Mouse (Mus musculus) left cerebral cortex, postnatal 25 days (tissue): ENCODE measurements around the gene Ass1. TPM values are rescaled to one million over a fixed set of nuclear protein-coding genes. Genes with fewer than 3 reads are reported as not detected.

Experiments
- DNase-seq, 2 experiments: peaks; one replicate each; pipeline ENCODE4 v3.0.0; 2022; ENCODE audit warnings: low spot score in 2 of 2, mixed read lengths in 1 of 2
- intact Hi-C: fragments of 180-260 bp; cut with DNase I; formaldehyde crosslinking; loops from one replicate; pipeline ENCODE4 v1.15.1; 2025
- total RNA-seq, 2 experiments: library from RNA; stranded (reverse); gene quantifications; 2 replicates each; pipeline ENCODE4 v1.2.3; 2021

Ass1 gene
- 10 to 100 TPM; 16.1 to 16.8 TPM for total RNA-seq

GRCm38 (mm10) chr2:31469931-31470682 lies at the start of gene Ass1:
Gene Ass1, plus strand, starts transcription at chr2:31470207.
- peak; percentile 39 to 50 for DNase-seq
- intact Hi-C loops, result no loop called here

GRCm38 (mm10) chr2:31420914-31421313 lies 49.1 kb upstream of the Ass1 start:
- intact Hi-C loops, result no loop called here
- DNase-seq, result peak in 1 of 2 experiments; percentile 38

GRCm38 (mm10) chr2:31422576-31422975 lies 47.4 kb upstream of the Ass1 start:
- no peak for DNase-seq
- intact Hi-C loops, result no loop called here

DNA sequence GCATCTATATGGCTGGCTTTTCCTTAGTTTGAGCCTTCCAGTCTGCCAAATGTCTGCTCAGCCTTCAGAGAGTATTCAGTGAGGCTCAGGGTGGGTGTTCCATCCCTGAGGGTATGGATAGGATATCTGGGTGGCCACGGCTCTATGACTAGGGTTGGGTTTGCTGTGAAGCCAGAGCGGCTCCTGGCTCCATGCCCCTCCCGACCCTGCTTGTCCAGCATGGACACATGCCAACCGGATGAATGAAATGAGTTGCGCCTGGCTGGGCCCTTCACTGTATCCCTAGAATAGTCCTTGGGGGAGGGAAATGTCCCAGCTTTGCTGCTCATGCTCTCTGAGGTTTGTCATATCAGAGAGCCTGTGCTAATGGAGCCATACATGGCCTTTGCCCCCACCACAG lies 38.5 kb upstream of the Ass1 start:
- no peak for DNase-seq
- intact Hi-C loops, result no loop called here

DNA sequence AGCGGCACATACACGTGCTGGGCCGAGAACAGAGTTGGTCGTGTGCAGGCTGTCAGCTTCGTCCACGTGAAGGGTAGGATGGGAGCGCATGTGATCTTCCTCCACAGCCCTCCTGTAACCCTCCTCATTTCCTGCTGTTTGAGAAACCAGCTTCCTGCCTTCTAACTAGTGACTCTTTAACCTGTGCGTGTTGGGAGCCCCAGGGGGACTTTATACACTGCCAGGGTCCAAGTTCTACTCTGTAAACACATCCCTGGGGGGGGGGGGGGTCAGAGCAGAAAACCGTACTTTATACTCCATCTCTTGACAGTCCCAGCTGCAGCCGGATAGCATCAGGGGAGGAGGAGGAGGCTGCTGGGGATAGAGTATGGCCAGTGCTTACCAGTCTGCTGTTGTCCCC lies 35.3 kb upstream of the Ass1 start:
- no peak for DNase-seq
- intact Hi-C loops, result loop anchor here (1.0 kb wide), 1 partner anchor 38 kb away; no protein-coding TSS in a partner anchor

GRCm38 (mm10) chr2:31435567-31435966 lies 34.4 kb upstream of the Ass1 start:
- intact Hi-C loops, result loop anchor here (1.0 kb wide), 1 partner anchor 37 kb away; no protein-coding TSS in a partner anchor
- peak in 1 of 2 experiments; percentile 28 for DNase-seq

DNA sequence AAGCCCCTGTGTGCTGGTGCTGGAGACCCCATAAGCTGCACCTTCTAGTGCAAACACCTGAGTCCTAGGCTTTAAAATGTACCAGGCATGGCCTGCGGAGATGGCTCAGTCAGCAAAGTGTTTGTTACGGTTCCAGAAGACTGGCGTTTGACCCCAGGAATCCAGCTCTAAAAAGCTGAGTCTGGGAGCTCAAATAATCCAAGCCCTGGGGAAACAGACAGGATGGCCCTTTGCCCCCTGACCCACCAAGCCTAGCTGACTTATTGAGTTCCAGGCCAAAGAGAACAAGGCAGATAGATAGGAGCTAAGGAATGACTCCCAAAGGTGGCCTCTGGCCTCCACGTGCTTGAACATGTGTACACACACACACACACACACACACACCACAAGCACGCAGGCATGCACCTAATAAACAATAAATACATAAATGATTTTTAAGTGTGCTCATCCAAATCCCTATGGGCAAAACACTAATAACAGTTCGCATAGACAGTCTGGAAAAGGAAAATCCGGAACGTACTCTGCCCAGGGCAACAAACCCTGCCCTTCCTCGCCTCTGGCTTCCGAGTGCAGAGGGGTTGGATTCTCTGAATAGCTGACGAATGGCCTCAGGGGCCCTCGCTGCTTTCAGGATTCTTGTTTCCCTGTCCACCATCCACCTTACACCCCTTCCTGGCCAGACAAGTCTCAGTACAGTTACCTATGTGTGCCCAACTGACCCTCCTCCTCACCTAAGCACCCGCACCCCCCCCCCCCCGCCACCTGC lies 32.3 kb upstream of the Ass1 start:
- intact Hi-C loops, result no loop called here
- no peak for DNase-seq

- DNase-seq, result no peak
- intact Hi-C loops, result no loop called here
Observed at GRCm38 (mm10) chr2:31439576-31439975, 30.4 kb upstream of the Ass1 start.

- peak; percentile 47 to 82 for DNase-seq
- intact Hi-C loops, result no loop called here
Observed at GRCm38 (mm10) chr2:31442480-31443160, 27.4 kb upstream of the Ass1 start.

DNA sequence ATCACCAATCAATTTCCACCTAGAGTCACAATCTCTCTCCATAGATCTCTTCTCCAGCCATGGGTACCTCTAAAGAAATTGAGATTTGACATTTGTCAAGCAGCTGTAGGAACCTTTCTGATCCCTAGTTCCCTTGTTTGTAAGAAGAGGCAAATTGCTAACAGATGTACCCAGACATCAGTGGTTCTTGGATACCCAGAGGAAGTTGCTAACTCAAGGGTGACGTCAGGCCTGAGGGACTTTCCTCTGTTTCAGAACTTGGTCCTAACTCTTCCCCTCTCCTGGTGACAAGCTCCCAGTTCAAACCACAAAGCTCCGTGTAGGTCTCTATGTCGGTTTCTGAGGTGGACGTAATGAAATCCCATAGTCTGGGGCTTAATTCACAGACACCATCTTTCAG lies 24.0 kb upstream of the Ass1 start:
- DNase-seq, result no peak
- intact Hi-C loops, result no loop called here

GRCm38 (mm10) chr2:31446456-31446855 lies 23.6 kb upstream of the Ass1 start:
- no peak for DNase-seq
- intact Hi-C loops, result no loop called here

- no peak for DNase-seq
- intact Hi-C loops, result no loop called here
Observed at GRCm38 (mm10) chr2:31447536-31447935, 22.5 kb upstream of the Ass1 start.

- intact Hi-C loops, result no loop called here
- DNase-seq, result no peak
Observed at GRCm38 (mm10) chr2:31448756-31449440, 21.1 kb upstream of the Ass1 start.

DNA sequence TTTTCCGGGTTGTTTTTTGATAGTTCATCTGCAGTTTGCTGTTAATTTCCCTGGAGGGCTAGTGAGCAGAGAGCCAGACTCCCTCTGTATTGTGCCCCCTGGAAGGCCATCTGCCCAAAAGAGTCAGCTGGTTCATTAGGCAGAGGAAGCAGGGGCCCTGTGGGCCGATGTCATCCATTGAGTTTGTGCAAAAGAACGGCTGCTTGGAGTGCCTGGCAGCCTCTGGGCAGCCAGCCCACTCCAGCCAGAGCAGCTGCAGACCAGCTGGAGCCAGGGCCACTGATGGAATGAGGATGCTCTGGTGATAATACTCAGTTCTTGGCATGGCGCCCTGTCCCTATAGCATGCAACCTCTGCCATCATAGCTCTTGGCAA lies 20.6 kb upstream of the Ass1 start:
- intact Hi-C loops, result no loop called here
- peak; percentile 45 to 71 for DNase-seq

DNA sequence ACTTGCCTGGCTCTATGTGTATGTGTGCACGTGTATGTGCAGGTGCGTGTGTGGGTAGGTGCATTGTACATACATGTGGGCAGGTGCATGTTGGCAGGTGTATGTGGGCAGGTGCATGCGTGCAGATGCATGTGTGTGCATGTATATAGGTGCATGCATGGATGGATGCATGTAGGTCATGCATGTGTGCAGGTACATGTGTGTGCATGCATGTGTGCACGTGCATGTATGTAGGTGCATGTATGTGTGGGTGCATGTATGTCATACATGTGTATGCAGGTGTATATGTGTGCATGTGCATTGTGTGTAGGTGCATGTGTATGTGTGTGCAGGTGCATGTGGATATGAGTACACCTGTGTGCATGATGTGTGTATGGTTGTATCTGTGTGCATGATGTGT lies 20.1 kb upstream of the Ass1 start:
- intact Hi-C loops, result no loop called here
- no peak for DNase-seq

- DNase-seq, result no peak
- intact Hi-C loops, result no loop called here
Observed at GRCm38 (mm10) chr2:31450661-31451060, 19.3 kb upstream of the Ass1 start.

DNA sequence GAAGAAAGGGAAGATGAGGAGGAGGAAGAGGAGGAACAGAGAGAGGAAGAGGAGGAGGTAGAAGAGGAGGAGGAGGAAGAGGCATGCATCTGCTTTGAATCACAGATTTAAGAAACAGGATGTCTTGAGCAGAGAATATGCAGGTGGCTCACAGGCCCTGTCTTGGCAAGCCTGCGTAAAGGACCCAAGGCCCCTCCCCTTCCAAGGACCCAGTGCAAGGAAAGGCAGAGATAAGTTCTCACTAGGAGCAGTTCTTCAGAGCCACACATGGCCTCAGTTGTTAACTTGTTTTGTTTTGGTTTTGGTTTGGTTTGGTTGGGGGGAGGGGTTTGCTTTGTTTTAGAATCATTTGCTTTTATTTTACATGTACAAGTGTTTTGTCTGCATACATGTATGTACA lies 18.5 kb upstream of the Ass1 start:
- intact Hi-C loops, result no loop called here
- DNase-seq, result no peak

GRCm38 (mm10) chr2:31453011-31453410 lies 17.0 kb upstream of the Ass1 start:
- intact Hi-C loops, result no loop called here
- DNase-seq, result no peak

GRCm38 (mm10) chr2:31453559-31454177 lies 16.3 kb upstream of the Ass1 start:
- intact Hi-C loops, result no loop called here
- DNase-seq, result no peak
